Mouse (Mus musculus): ENCODE measurements around the gene Pdx1.

GRCm38 (mm10) chr5:147317991-147318390, 48.2 kb downstream of the Pdx1 start:
- TF ChIP-seq CTCF (IDR thresholded peaks at IDR 0.05; ENCODE audit: extremely low read depth, insufficient read depth, insufficient read length, insufficient replicate concordance) (no peak), POLR2A (IDR thresholded peaks at IDR 0.05; ENCODE audit: low read depth, low read length) (no peak)
